Mouse (Mus musculus) heart, embryonic 13.5 days (tissue): ENCODE results near the gene Gm49396. TPM values are rescaled to one million over a fixed set of nuclear protein-coding genes. Genes with fewer than 3 reads are reported as not detected.
A peak's percentile ranks its signal among the peaks of the same experiment; 100 is the strongest.

Experiments
- ATAC-seq: fragments of 200-750 bp; cut with Nextera tagmentation; 2 replicates; pipeline ENCODE4 v1.8.0; 2017; ENCODE audit warnings: moderate TSS enrichment; ENCODE audit not compliant: insufficient number of reproducible peaks, low FRiP score, low TSS enrichment; ENCODE audit errors: extremely low read depth
- H3K27ac ChIP-seq: fragments of 300-500 bp; sonication (generic); replicated peaks from 2 replicates; pipeline ENCODE4 v1.5.1; 2015; ENCODE audit warnings: moderate library complexity, mild to moderate bottlenecking, inconsistent platforms
- H3K27me3 ChIP-seq: fragments of 300-500 bp; sonication (generic); replicated peaks from 2 replicates; pipeline ENCODE4 v1.6.1; 2015; ENCODE audit warnings: mild to moderate bottlenecking, inconsistent platforms
- H3K36me3 ChIP-seq: fragments of 300-500 bp; sonication (generic); 2 replicates; pipeline ENCODE4 v1.6.1; 2015; ENCODE audit warnings: mild to moderate bottlenecking, inconsistent platforms
- H3K4me1 ChIP-seq: fragments of 300-500 bp; sonication (generic); 2 replicates; pipeline ENCODE4 v1.6.1; 2015; ENCODE audit warnings: inconsistent platforms
- H3K4me2 ChIP-seq: fragments of 300-500 bp; sonication (generic); 2 replicates; pipeline ENCODE4 v1.6.1; 2015; ENCODE audit warnings: inconsistent platforms, mild to moderate bottlenecking, moderate library complexity
- H3K4me3 ChIP-seq: fragments of 300-500 bp; sonication (generic); 2 replicates; pipeline ENCODE4 v1.5.1; 2015; ENCODE audit warnings: moderate library complexity, mild to moderate bottlenecking, inconsistent platforms
- H3K9ac ChIP-seq: fragments of 300-500 bp; sonication (generic); 2 replicates; pipeline ENCODE4 v1.6.1; 2015; ENCODE audit warnings: inconsistent platforms, mild to moderate bottlenecking, moderate library complexity
- H3K9me3 ChIP-seq: fragments of 300-500 bp; sonication (generic); 2 replicates; pipeline ENCODE4 v1.6.1; 2016; ENCODE audit warnings: inconsistent platforms
- WGBS: fragments of 180-500 bp; shearing (Covaris S2); methylation state at CpG from one replicate; pipeline ENCODE4 v1.1.7; 2015; ENCODE audit warnings: mixed read lengths; 5-methylcytosine and 5-hydroxymethylcytosine counted together
- polyA plus RNA-seq: library from polyadenylated mRNA; unstranded; fragments of >200 nt; fragmentation: Nextera tagmentation; extraction: Ambion mirVana; gene quantifications from 2 replicates; pipeline ENCODE4 v1.2.1, GENCODE M21; 2015

The Gm49396 gene
- polyA plus RNA-seq, 1 experiment from 2014 or later = 7.4 TPM

GRCm38 (mm10) chr7:30532931-30533330, 30.2 kb upstream of the Gm49396 start:
- Histone ChIP-seq H3K9ac (peak overlapping the region; percentile 86), H3K27ac (no peak overlapping the region), H3K4me2 (peak overlapping the region; percentile 75), H3K36me3 (peaks cover 48% of the 10 kb centered on the region), H3K4me1 (peaks cover 38% of the 10 kb centered on the region), H3K9me3 (no peaks in the 10 kb centered on the region), H3K4me3 (no peak overlapping the region), H3K27me3 (peaks cover 12% of the 10 kb centered on the region; the same call in 1 of the 2 replicates)
- 35% methylated on average over 8 of the region's 8 CpGs for WGBS
- no peak for ATAC-seq

GRCm38 (mm10) chr7:30533941-30534632, 29.1 kb upstream of the Gm49396 start:
- H3K36me3 ChIP-seq = peaks cover 46% of the 10 kb centered on the region
- no peak for ATAC-seq
- no peaks in the 10 kb centered on the region for H3K9me3 ChIP-seq
- H3K27ac ChIP-seq = no peak overlapping the region
- H3K9ac ChIP-seq = peak overlapping the region; percentile 86
- peaks cover 12% of the 10 kb centered on the region; the same call in 1 of the 2 replicates for H3K27me3 ChIP-seq
- WGBS = 10% methylated on average over 25 of the region's 26 CpGs
- H3K4me2 ChIP-seq = peak overlapping the region; percentile 75
- peaks cover 38% of the 10 kb centered on the region for H3K4me1 ChIP-seq
- peak overlapping the region; percentile 81 for H3K4me3 ChIP-seq

GRCm38 (mm10) chr7:30534633-30535577, 28.2 kb upstream of the Gm49396 start, which contains the start of gene Arhgap33:
TSS of gene Arhgap33 (minus strand) at chr7:30535060.
- no peaks in the 10 kb centered on the region for H3K9me3 ChIP-seq
- ATAC-seq = peak; percentile 96
- peak within 1 kb of the TSS; percentile 75 for H3K4me2 ChIP-seq
- H3K4me1 ChIP-seq = peaks cover 38% of the 10 kb centered on the region
- peak within 1 kb of the TSS; percentile 32 for H3K27ac ChIP-seq
- H3K36me3 ChIP-seq = peaks cover 46% of the 10 kb centered on the region
- WGBS = under 1% methylated on average over 73 of the region's 84 CpGs
- peaks cover 9% of the 10 kb centered on the region; the same call in 1 of the 2 replicates for H3K27me3 ChIP-seq
- H3K9ac ChIP-seq = peak within 1 kb of the TSS; percentile 86
- peak within 1 kb of the TSS; percentile 81 for H3K4me3 ChIP-seq

DNA sequence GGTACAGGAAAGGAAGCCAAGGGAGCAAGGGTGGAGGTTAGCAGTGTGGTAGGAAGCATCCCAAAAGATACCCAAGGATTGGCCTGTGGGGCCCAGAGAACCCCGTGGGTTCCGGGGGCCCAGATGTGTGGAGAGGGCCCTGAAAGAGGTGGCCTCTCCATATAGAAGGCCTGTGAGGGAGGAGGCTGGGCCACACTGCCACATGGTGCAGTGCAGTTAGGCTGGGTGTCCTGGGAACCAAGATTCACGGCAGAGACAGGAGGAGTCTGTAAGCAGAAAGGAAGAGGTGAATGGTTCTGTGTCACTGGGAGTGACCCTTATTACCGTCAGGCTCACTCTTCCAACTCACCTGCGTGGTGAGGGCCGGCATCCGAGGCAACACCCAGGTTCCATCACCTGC, 22.6 kb upstream of the Gm49396 start:
- H3K9me3 ChIP-seq = no peaks in the 10 kb centered on the region
- H3K4me3 ChIP-seq = no peak overlapping the region
- H3K36me3 ChIP-seq = peaks cover 62% of the 10 kb centered on the region
- H3K9ac ChIP-seq = no peak overlapping the region
- H3K4me1 ChIP-seq = peaks cover 3% of the 10 kb centered on the region
- H3K27ac ChIP-seq = no peak overlapping the region
- ATAC-seq = no peak; the same call in 1 of the 2 replicates
- WGBS = 78% methylated on average over 7 of the region's 7 CpGs
- H3K4me2 ChIP-seq = no peak overlapping the region
- H3K27me3 ChIP-seq = no peaks in the 10 kb centered on the region

DNA sequence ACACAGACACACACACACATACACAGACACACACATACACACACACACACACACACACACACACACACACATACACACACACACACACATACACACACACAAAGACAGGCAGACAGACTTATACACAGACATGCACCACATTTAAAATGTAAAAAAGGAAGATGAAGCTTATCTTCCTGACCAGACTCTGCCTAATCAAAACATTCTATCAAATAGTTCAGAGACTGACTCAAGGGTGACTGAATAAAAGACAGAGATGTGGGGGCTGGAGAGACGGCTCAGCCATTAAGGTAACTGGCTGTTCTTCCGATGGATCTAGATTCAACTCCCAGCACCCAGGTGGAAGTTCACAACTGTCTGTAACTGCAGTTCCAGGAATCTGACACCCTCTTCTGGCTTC, 18.8 kb upstream of the Gm49396 start:
- WGBS = 84% methylated on average over 2 of the region's 2 CpGs
- H3K9me3 ChIP-seq = no peaks in the 10 kb centered on the region
- H3K27me3 ChIP-seq = no peaks in the 10 kb centered on the region
- no peak for ATAC-seq
- no peak overlapping the region for H3K4me3 ChIP-seq
- H3K4me1 ChIP-seq = no peaks in the 10 kb centered on the region
- no peak overlapping the region for H3K4me2 ChIP-seq
- H3K9ac ChIP-seq = no peak overlapping the region
- no peak overlapping the region for H3K27ac ChIP-seq
- H3K36me3 ChIP-seq = peaks cover 83% of the 10 kb centered on the region

GRCm38 (mm10) chr7:30549880-30550279, 13.3 kb upstream of the Gm49396 start:
- ATAC-seq = no peak
- peaks cover 20% of the 10 kb centered on the region for H3K4me1 ChIP-seq
- WGBS = 63% methylated on average over 2 of the region's 2 CpGs
- no peak overlapping the region for H3K27ac ChIP-seq
- H3K36me3 ChIP-seq = peaks cover 53% of the 10 kb centered on the region
- no peak overlapping the region for H3K4me3 ChIP-seq
- no peaks in the 10 kb centered on the region for H3K9me3 ChIP-seq
- no peak overlapping the region for H3K9ac ChIP-seq
- H3K27me3 ChIP-seq = no peaks in the 10 kb centered on the region
- no peak overlapping the region for H3K4me2 ChIP-seq

DNA sequence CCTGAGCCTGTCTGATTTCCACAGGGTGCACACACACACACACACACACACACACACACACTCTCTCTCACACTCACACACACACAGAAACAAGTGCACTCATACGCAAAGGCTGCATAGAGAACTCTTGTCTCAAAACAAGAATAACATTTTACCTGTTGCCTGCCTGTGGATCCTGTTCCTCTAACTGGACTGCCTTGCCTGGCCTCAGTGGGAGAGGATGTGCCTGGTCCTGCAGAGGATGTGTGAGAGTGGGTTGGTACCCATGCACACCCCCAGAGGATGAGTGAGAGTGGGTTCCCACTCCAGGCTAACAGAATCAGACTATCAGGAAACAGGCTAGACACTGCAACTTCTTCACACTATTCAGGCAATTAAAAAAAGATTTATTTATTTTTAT, 12.5 kb upstream of the Gm49396 start:
- peaks cover 20% of the 10 kb centered on the region for H3K4me1 ChIP-seq
- peaks cover 55% of the 10 kb centered on the region for H3K36me3 ChIP-seq
- H3K27ac ChIP-seq = no peak overlapping the region
- no peak for ATAC-seq
- 89% methylated on average over 1 of the region's 1 CpGs for whole genome bisulfite sequencing
- H3K27me3 ChIP-seq = no peaks in the 10 kb centered on the region
- no peak overlapping the region for H3K4me2 ChIP-seq
- H3K9me3 ChIP-seq = no peaks in the 10 kb centered on the region
- H3K9ac ChIP-seq = no peak overlapping the region
- H3K4me3 ChIP-seq = no peak overlapping the region

DNA sequence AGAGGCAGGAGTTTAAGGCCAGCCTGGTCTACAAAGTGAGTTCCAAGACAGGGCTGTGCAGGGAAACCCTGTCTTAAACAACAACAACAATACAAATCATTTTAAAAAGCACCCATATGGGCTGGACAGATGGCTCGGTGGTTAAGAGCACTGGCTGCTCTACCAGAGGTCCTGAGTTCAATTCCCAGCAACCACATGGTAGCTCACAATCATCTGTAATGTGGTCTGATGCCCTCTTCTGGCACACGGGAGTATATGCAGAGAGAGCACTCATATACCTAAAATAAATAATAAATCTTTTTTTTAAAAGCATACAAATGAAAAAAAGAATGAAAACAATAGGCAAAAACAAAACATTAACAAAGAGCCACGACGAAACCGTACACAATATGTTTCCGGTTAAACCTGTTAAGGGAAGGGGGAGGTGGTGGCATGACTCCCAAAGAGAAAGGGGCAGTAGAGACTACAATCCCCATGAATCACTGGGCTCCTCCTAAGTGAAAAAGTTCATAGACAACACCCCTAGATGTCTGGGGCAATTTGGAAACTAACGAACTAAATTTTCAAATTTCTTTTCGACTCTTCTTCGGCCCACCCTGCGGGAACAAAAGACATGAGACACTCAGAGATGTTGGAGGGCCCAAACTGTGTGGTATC, 11.6 kb upstream of the Gm49396 start:
- WGBS = 2% methylated on average over 10 of the region's 10 CpGs
- ATAC-seq = peak; percentile 22; the same call in 1 of the 2 replicates
- Histone ChIP-seq H3K9me3 (no peaks in the 10 kb centered on the region), H3K9ac (peak overlapping the region; percentile 87), H3K27me3 (no peaks in the 10 kb centered on the region), H3K36me3 (peaks cover 56% of the 10 kb centered on the region), H3K4me2 (peak overlapping the region; percentile 80), H3K4me1 (peaks cover 20% of the 10 kb centered on the region), H3K4me3 (peak overlapping the region; percentile 79), H3K27ac (peak overlapping the region; percentile 96)

DNA sequence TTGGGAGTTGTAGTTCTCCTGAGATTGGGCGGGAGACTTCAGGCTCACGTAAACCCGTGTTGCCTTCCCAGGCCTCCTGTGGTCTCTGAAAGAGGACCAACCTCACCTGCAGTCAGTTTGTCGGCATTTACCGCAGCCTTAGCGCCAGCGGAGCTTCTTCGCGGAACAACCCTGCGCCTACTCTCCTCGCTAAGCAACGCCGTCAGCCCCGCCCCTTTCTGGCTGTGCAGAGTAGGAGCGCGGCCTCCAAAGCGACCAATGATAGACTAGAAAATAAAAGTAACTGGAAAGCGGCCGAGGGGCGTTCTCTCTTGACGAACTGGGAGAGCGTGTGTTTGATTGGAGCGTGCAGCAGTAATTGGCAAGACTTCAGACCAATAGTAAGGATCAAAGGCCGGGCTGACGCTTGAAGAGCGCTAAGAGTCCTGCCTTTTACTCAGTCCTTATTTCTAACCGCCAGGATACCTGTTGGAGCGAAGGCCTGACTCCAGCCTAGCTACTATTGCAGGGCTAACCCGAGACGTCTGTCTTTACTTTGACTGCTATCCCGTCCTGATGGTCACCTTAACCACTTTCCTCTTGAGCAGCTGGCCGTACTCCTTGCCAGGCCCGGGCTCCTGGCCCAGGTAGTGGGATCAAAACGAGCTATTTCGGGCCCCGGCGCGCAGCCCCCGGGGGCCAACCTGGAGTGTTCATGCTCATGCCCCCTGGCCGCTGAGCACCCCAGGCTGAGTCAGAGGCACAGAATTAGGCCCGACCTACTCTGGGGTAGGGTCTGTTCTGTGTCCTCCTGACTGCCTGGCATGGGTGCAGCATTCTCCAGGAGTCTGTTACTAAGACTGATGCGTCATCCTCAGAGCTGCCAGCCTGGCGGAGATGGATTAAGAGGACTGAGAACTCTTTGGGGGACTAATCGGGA, 10.8 kb upstream of the Gm49396 start, which contains the start of the genes Hspb6 and Proser3:
Gene Hspb6, plus strand, starts transcription at position 77 of the 919 bp plus-strand sequence.
Gene Proser3, minus strand, starts transcription at position 198 of the 919 bp plus-strand sequence.
- Histone ChIP-seq H3K9ac (peak within 1 kb of the TSS; percentile 90), H3K4me2 (peak within 1 kb of the TSS; percentile 80), H3K4me3 (peak within 1 kb of the TSS; percentile 79), H3K9me3 (no peaks in the 10 kb centered on the region), H3K27ac (peak within 1 kb of the TSS; percentile 96), H3K36me3 (peaks cover 57% of the 10 kb centered on the region), H3K27me3 (no peaks in the 10 kb centered on the region), H3K4me1 (peaks cover 20% of the 10 kb centered on the region)
- ATAC-seq = peak; percentile 89
- WGBS = under 1% methylated on average over 44 of the region's 44 CpGs

DNA sequence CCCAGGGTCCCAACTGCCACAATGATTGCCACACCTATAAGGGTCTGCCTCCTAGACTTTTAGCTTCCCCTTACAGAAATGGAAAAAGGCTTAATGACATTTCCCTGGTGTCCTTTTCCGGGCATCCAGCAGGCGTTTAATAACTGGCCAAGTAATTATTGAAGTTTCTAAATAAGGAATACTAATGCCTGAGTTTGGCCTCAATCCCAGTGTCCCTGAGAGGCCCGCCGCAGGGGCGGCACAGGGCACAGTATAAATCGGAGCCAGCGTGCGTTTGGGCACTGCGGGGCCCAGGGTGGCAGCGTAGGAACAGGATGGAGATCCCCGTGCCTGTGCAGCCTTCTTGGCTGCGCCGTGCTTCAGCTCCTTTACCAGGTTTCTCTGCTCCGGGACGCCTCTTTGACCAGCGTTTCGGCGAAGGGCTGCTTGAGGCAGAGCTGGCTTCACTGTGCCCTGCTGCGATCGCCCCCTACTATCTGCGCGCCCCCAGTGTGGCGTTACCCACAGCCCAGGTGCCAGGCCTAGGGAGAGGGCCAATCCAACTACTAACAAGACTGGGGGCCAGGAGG, 10.0 kb upstream of the Gm49396 start:
- Histone ChIP-seq H3K4me1 (peaks cover 25% of the 10 kb centered on the region), H3K4me2 (peak overlapping the region; percentile 80), H3K9ac (peak overlapping the region; percentile 90), H3K9me3 (no peaks in the 10 kb centered on the region), H3K36me3 (peaks cover 55% of the 10 kb centered on the region), H3K27ac (peak overlapping the region; percentile 96), H3K4me3 (peak overlapping the region; percentile 79), H3K27me3 (no peaks in the 10 kb centered on the region)
- no peak for ATAC-seq
- 3% methylated on average over 23 of the region's 23 CpGs for WGBS
